Mouse (Mus musculus) midbrain, postnatal 0 days (tissue): ENCODE data around the gene Senp6. TPM values are rescaled to one million over a fixed set of nuclear protein-coding genes. Genes with fewer than 3 reads are reported as not detected.

Source experiments
- ATAC-seq: fragments of 200-750 bp; cut with Nextera tagmentation; 2 replicates; pipeline ENCODE4 v1.8.0; 2017; ENCODE audit warnings: moderate number of reproducible peaks, mild to moderate bottlenecking, moderate TSS enrichment, moderate library complexity; ENCODE audit not compliant: low FRiP score
- DNase-seq: peaks from one replicate; pipeline ENCODE4 v3.0.0-alpha.2; 2015; ENCODE audit warnings: low spot score
- H3K27ac ChIP-seq: fragments of 300-500 bp; sonication (generic); 2 replicates; pipeline ENCODE4 v1.5.1; 2014; ENCODE audit warnings: low read depth, mild to moderate bottlenecking, low read length, mixed read lengths
- H3K27me3 ChIP-seq: fragments of 300-500 bp; sonication (generic); 2 replicates; pipeline ENCODE4 v1.6.1; 2014; ENCODE audit warnings: low read length, control low read depth, mixed read lengths; ENCODE audit not compliant: insufficient read depth
- H3K36me3 ChIP-seq: fragments of 300-500 bp; sonication (generic); 2 replicates; pipeline ENCODE4 v1.6.1; 2014; ENCODE audit warnings: low read length, control low read depth, mixed read lengths; ENCODE audit not compliant: insufficient read depth
- H3K4me1 ChIP-seq: fragments of 300-500 bp; sonication (generic); 2 replicates; pipeline ENCODE4 v1.6.1; 2014; ENCODE audit warnings: mild to moderate bottlenecking, control low read depth, antibody characterized with exemption, low read length, mixed read lengths; ENCODE audit not compliant: insufficient read depth
- H3K4me2 ChIP-seq: fragments of 300-500 bp; sonication (generic); 2 replicates; pipeline ENCODE4 v1.6.1; 2014; ENCODE audit warnings: low read depth, mild to moderate bottlenecking, low read length, mixed read lengths; ENCODE audit not compliant: poor library complexity, severe bottlenecking
- H3K4me3 ChIP-seq: fragments of 300-500 bp; sonication (generic); 2 replicates; pipeline ENCODE4 v1.5.1; 2014; ENCODE audit warnings: low read depth, mild to moderate bottlenecking, low read length, moderate library complexity
- H3K9ac ChIP-seq: fragments of 300-500 bp; sonication (generic); replicated peaks from 2 replicates; pipeline ENCODE4 v1.6.1; 2014; ENCODE audit warnings: mild to moderate bottlenecking, low read length, moderate library complexity, mixed read lengths; ENCODE audit not compliant: poor library complexity, severe bottlenecking
- H3K9me3 ChIP-seq: fragments of 300-500 bp; sonication (generic); 2 replicates; pipeline ENCODE4 v1.6.1; 2016; ENCODE audit warnings: low read length, control low read depth
- CTCF ChIP-seq: IDR thresholded peaks from 2 replicates; pipeline ENCODE4 v1.5.1; 2016; ENCODE audit warnings: antibody characterized with exemption, mild to moderate bottlenecking
- WGBS: fragments of 180-500 bp; shearing (Covaris S2); extraction: QIAGEN DNeasy Blood & Tissue Kit; methylation state at CpG from one replicate; pipeline ENCODE4 v1.1.7; 2014; 5-methylcytosine and 5-hydroxymethylcytosine counted together
- polyA plus RNA-seq: library from polyadenylated mRNA; unstranded; fragments of >200 nt; fragmentation: Nextera tagmentation; extraction: Ambion mirVana; gene quantifications from 2 replicates; pipeline ENCODE4 v1.2.1, GENCODE M21; 2015
- total RNA-seq: library from RNA; depleted of rRNA; stranded (reverse); fragments of >200 nt; gene quantifications from 2 replicates; pipeline ENCODE4 v1.2.3, GENCODE M21; 2014

Gene Senp6
- total and polyA plus RNA-seq, 2 experiments from 2014 or later = 43.7 to 88.0 TPM

- DNase-seq (no peak), ATAC-seq (no peak)
- H3K27ac ChIP-seq = no peak overlapping the region
- peak overlapping the region; percentile 74 for H3K4me2 ChIP-seq
- no peak for TF ChIP-seq CTCF
- no peaks in the 10 kb centered on the region for H3K4me1 ChIP-seq
- 5% methylated on average over 13 of the region's 13 CpGs for WGBS
- no peaks in the 10 kb centered on the region for H3K27me3 ChIP-seq
- H3K36me3 ChIP-seq = no peaks in the 10 kb centered on the region
- peak overlapping the region; percentile 80 for H3K4me3 ChIP-seq
- no peaks in the 10 kb centered on the region for H3K9me3 ChIP-seq
- H3K9ac ChIP-seq = peak overlapping the region; percentile 61
Measured at GRCm38 (mm10) chr9:80164191-80164590, 97.5 kb downstream of the Senp6 start.

- ATAC-seq = peak; percentile 98
- H3K4me3 ChIP-seq = peak within 1 kb of the TSS; percentile 80
- WGBS = 1% methylated on average over 64 of the region's 69 CpGs
Measured at GRCm38 (mm10) chr9:80164611-80165474, 98.1 kb downstream of the Senp6 start, which contains the start of gene Myo6. Myo6 (plus strand) TSS chr9:80165031.

GRCm38 (mm10) chr9:80165690-80166089 lies 99.0 kb downstream of the Senp6 start:
- ATAC-seq (no peak), DNase-seq (no peak)
- no peaks in the 10 kb centered on the region for H3K4me1 ChIP-seq
- no peaks in the 10 kb centered on the region for H3K36me3 ChIP-seq
- H3K9ac ChIP-seq = no peak overlapping the region
- no peaks in the 10 kb centered on the region for H3K27me3 ChIP-seq
- H3K4me3 ChIP-seq = peak overlapping the region; percentile 80
- no peaks in the 10 kb centered on the region for H3K9me3 ChIP-seq
- TF ChIP-seq CTCF = no peak
- WGBS = 27% methylated on average over 9 of the region's 9 CpGs
- H3K27ac ChIP-seq = no peak overlapping the region
- H3K4me2 ChIP-seq = peak overlapping the region; percentile 74

More at GRCm38 (mm10) chr9:80164611-80165474, 98.1 kb downstream of the Senp6 start, which contains the start of gene Myo6:
- peak; percentile 92 for DNase-seq
- Histone ChIP-seq H3K27me3 (no peaks in the 10 kb centered on the region), H3K4me1 (no peaks in the 10 kb centered on the region), H3K9me3 (no peaks in the 10 kb centered on the region), H3K4me2 (peak within 1 kb of the TSS; percentile 74), H3K27ac (peak within 1 kb of the TSS; percentile 77), H3K9ac (peak within 1 kb of the TSS; percentile 61), H3K36me3 (no peaks in the 10 kb centered on the region)
- no peak for TF ChIP-seq CTCF

- no peaks in the 10 kb centered on the region for H3K4me1 ChIP-seq
- TF ChIP-seq CTCF = no peak
- H3K9ac ChIP-seq = no peak overlapping the region
- H3K9me3 ChIP-seq = no peaks in the 10 kb centered on the region
- no peak overlapping the region for H3K27ac ChIP-seq
- no peak for DNase-seq
- no peaks in the 10 kb centered on the region for H3K27me3 ChIP-seq
- peak overlapping the region; percentile 74 for H3K4me2 ChIP-seq
- H3K36me3 ChIP-seq = no peaks in the 10 kb centered on the region
- peak overlapping the region; percentile 80; the same call in 1 of the 2 replicates for H3K4me3 ChIP-seq
- WGBS = 73% methylated on average over 6 of the region's 6 CpGs
- no peak for ATAC-seq
Measured at GRCm38 (mm10) chr9:80166425-80166824, 99.7 kb downstream of the Senp6 start.

- Histone ChIP-seq H3K4me1 (no peaks in the 10 kb centered on the region), H3K27ac (no peak overlapping the region), H3K9me3 (no peaks in the 10 kb centered on the region), H3K4me3 (no peak overlapping the region), H3K9ac (no peak overlapping the region), H3K27me3 (no peaks in the 10 kb centered on the region), H3K36me3 (no peaks in the 10 kb centered on the region), H3K4me2 (peak overlapping the region; percentile 74; the same call in 1 of the 2 replicates)
- 74% methylated on average over 4 of the region's 4 CpGs for WGBS
- no peak for TF ChIP-seq CTCF
- no peak for DNase-seq
- ATAC-seq = no peak
Measured at GRCm38 (mm10) chr9:80167089-80167488, 100.4 kb downstream of the Senp6 start.

GRCm38 (mm10) chr9:80169551-80169950 lies 102.8 kb downstream of the Senp6 start:
- no peak overlapping the region for H3K4me2 ChIP-seq
- 92% methylated on average over 9 of the region's 9 CpGs for WGBS
- H3K27me3 ChIP-seq = no peaks in the 10 kb centered on the region
- no peaks in the 10 kb centered on the region for H3K36me3 ChIP-seq
- no peak overlapping the region for H3K27ac ChIP-seq
- no peak overlapping the region for H3K4me3 ChIP-seq
- DNase-seq (no peak), ATAC-seq (no peak)
- H3K9me3 ChIP-seq = no peaks in the 10 kb centered on the region
- TF ChIP-seq CTCF = no peak
- no peaks in the 10 kb centered on the region for H3K4me1 ChIP-seq
- H3K9ac ChIP-seq = no peak overlapping the region
